Mouse (Mus musculus) thymus, adult 2 months (tissue): ENCODE measurements at regions not wholly inside any gene's neighbourhood (a gene's known extent, or its start where the extent isn't known, plus 50 kb on each side); places are given as distances from the start of the nearest gene placed in this dataset.

Experiments used
- CTCF ChIP-seq: fragments of 200-500 bp; IDR thresholded peaks from 2 replicates; pipeline ENCODE4 v1.5.1; 2012; ENCODE audit warnings: mild to moderate bottlenecking, control low read depth, low read length, moderate library complexity, borderline replicate concordance; ENCODE audit not compliant: control insufficient read depth, poor library complexity, insufficient read depth; ENCODE audit errors: extremely low read depth
- POLR2A ChIP-seq: fragments of 200-500 bp; IDR thresholded peaks from 2 replicates; pipeline ENCODE4 v1.6.1; 2012; ENCODE audit warnings: mild to moderate bottlenecking, low read length, control low read depth, moderate library complexity; ENCODE audit not compliant: control insufficient read depth, poor library complexity, insufficient read depth; ENCODE audit errors: extremely low read depth

GRCm38 (mm10) chr3:8746037-8746436, 863.8 kb downstream of the Zfp704 start:
- no peak for TF ChIP-seq POLR2A
- TF ChIP-seq CTCF, result no peak
